Mouse (Mus musculus): Measurements from ENCODE around the gene Sde2. TPM values are rescaled to one million over a fixed set of nuclear protein-coding genes. Genes with fewer than 3 reads are reported as not detected.

Sde2 gene
- polyA plus RNA-seq, 1 experiment = 18.9 TPM

DNA sequence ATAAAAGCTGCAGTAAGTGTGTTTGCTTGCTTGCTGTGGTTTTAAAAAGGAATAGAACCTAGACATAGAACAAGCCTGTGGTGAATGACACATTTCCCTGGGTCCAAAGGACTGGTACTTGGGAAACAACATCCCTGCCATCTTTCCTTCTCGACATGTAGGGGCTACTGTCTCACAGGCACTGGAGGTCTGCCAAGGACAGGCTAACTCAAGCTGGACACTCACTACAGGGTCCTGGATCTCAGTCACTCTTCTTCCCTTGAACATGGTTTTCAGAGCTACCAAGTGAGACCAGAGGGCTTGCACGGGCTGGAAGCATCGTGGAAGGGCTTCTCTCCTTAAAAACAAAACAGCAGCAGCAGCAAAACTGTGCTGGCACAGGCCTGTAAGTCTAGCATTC is 27.2 kb upstream of the Sde2 start:
- TF ChIP-seq GATA1 (IDR thresholded peaks at IDR 0.05; ENCODE audit: low read length) = no peak

DNA sequence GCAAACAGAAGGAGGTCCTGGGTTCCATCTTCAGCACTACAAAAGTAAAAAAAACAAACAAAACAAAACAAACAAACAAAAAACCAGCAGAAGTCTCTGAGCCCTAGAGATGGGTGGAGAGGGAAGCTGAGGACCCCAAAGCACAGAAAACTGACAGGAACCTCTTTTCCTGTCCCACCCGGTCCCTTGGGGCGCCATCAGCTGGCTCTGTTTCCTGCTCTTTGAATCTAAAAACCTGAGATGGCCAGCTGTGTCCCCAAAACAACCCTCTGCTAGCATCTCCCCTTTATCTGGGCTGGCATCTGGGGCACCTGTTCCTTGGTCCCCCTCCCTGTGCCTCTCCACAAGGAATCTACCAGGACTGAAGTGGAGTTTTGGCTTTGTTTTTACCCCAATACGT is 26.2 kb upstream of the Sde2 start:
- no peak for TF ChIP-seq GATA1 (IDR thresholded peaks at IDR 0.05; ENCODE audit: low read length)

DNA sequence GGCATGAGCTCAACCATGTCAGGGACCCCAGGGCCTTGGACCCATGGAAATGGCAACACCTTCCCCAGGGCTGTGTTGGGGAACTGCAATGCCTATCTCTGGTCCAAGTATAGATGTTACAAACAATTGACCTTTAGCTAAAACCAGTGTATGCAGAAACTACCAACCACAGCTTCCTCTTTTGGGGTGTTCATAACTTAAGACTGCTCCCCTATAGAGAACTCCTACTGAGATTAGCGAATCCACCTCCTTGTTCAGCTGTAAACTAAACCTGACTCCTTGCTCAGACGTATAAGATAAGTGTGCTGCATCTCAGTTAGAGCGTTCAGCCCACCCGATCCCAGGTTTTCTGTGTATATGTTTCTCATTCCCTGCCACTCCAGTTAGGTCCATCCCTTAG is 24.3 kb upstream of the Sde2 start:
- TF ChIP-seq GATA1 (IDR thresholded peaks at IDR 0.05; ENCODE audit: low read length) = no peak

GRCm38 (mm10) chr1:180829775-180830174 is 21.2 kb upstream of the Sde2 start:
- TF ChIP-seq GATA1 (IDR thresholded peaks at IDR 0.05; ENCODE audit: low read length) = no peak

DNA sequence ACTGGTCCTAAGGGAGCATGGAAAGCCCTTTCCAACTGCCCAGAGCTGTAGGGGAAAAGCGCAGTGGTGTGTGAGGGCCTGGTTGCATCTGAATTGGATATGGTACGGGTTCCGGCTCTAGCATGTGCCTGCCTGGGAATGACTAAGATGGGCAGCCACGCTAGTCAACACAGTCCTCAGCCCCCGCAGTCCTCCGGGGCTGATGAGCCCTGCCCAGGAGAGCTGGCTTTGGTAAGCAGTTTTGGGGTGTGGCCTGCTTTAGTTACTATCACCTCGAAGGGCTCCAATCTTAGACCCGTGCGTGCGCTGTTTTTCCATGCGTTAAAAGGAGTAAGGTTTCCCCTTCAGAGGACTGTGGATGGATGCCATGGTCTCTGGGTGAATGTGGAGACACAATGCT is 20.8 kb upstream of the Sde2 start:
- TF ChIP-seq GATA1 (IDR thresholded peaks at IDR 0.05; ENCODE audit: low read length) = no peak

DNA sequence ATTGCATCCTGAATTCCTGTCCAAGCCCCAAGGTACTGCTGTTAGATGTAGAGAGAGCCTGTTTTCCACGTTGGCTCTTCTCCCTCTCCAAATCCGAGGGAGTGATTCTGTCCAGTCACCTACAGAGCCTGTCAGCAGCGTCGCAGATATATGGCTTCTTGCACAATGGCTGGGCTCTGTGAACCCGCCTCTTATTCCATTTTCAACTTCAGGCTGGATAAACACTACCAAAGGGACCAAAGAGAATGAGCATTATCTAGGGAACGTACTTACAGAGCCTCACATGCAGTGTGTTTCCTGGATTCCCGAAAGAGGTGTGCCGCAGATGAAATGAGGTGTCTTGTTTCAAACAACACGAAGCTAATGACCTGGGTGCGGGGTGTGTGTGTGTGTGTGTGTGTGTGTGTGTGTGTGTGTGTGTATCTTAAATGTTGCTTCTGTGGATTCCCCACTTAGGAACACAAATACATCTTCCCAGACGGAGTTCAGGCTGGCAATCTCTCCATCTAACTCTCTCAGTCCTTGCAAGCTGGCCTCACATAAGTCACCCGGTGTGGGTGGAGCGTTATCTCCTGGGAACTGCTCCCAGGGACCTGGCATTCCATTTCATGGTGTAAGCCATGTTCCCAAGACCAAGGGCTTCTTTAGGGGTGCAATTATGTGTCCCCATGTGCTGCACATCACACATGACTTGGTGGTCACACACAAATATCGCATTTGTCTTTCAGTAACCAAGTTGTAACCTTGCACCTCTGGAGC is 20.2 kb upstream of the Sde2 start:
- TF ChIP-seq GATA1 (IDR thresholded peaks at IDR 0.05; ENCODE audit: low read length) = no peak

- TF ChIP-seq GATA1 (IDR thresholded peaks at IDR 0.05; ENCODE audit: low read length) = peak; percentile 53
Measured at GRCm38 (mm10) chr1:180835273-180836015, 15.5 kb upstream of the Sde2 start.

DNA sequence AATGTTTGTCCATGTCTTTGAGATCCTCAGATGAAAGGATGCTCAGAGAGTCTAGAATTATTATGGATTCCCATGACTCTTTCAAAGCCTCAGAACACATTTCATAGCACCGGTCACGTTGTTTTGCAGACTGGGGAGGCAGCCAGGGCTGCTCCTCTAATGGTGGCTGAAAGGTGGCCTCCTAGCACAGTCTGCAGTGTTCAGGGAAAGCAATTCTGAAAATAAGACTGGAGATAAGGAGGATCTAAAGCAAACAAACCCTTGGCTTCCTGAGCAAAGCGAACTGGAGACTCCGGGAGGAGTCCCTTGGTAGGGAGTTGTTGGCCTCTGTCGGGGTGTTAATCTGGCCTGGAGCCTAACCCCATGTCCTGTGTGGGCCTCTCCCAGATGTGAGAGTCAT is 13.7 kb upstream of the Sde2 start:
- no peak for TF ChIP-seq GATA1 (IDR thresholded peaks at IDR 0.05; ENCODE audit: low read length)

DNA sequence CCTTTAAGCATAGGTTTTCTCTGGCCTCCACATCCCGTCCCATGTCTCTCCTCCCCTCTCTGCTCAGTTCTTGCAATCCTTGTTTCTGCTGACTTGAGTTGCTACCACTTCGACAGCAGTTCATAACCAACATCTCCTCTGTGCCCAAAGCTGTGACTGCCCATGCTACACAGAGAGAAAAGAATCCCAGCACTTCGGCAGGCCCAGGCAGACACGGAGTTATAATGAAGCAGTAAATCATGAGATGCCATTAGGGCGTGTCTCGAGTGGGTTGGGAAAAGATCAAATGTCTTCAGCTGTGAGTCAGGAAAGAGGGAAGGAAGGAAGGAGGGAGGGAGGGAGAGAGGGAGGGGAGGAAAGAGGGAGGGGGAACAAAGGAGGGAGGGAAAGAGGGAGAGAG is 12.9 kb upstream of the Sde2 start:
- no peak for TF ChIP-seq GATA1 (IDR thresholded peaks at IDR 0.05; ENCODE audit: low read length)

DNA sequence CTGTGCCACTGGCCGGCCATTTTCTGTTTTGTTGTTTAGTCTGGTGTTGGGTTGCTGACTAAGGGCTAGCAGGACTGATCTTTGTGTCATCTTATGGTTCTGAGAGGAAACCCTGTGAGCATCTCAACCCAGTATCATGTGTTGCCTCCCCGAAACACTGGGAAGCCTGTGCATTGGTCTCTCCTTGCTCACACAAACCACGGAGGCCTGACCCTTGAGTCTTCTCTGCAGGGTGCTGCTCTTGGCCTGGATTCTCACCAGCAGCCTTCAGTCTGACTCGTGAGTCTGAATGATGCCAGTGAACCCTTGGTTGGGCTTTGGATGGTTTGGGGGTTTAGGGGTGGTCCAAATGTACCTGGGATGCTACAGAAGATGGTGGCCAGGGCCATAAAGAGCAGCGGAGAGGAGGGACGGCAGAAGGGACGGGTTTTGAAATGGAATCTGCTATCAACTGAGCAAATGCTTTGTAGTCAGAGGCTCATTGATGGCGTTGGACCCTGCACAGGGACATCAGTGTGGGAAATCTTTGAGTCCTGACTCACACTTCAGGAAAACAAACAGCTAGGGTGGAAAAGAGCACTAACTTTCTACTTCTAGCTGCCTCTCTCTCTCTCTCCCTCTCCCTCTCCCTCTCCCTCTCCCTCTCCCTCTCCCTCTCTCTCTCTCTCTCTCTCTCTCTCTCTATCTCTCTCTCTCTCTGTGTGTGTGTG is 11.6 kb upstream of the Sde2 start:
- no peak for TF ChIP-seq GATA1 (IDR thresholded peaks at IDR 0.05; ENCODE audit: low read length)

DNA sequence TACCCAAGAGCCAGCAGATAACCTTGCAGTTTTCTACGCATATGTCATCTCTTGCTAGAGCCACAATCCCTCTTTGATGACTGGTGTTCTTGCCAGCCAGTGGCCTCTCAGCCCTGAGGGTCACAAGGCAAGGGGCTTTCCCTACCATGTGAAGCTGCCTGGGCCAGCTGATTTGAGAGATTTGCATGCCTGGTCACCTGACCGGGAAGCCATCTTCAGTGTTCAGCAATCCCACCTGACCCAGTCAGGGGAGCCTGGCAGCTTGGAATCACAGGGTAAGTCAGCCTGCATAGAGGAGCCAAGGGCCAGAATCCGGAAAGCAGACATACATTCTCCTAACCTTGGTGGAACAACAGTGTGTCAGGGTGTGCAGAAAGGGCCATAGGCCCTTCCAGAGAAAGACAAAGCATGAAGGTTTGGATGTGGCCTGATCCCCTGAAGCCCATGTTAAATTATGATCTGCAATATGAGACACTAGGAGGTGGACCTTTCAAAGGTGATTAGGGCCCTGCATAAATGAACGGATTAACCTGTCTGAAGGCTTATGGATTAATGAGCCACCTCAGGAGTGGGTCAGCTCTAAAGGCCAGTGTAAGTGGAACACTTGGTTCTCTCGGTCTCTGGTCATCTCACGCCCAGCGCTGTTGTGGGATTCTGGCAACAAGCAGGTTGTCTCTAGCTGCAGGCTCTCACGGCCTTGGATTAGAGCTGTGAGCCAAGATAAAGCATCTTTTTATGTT is 9.2 kb upstream of the Sde2 start:
- TF ChIP-seq GATA1 (IDR thresholded peaks at IDR 0.05; ENCODE audit: low read length) = no peak

GRCm38 (mm10) chr1:180848114-180848510 is 2.8 kb upstream of the Sde2 start:
- no peak for TF ChIP-seq GATA1 (IDR thresholded peaks at IDR 0.05; ENCODE audit: low read length)

DNA sequence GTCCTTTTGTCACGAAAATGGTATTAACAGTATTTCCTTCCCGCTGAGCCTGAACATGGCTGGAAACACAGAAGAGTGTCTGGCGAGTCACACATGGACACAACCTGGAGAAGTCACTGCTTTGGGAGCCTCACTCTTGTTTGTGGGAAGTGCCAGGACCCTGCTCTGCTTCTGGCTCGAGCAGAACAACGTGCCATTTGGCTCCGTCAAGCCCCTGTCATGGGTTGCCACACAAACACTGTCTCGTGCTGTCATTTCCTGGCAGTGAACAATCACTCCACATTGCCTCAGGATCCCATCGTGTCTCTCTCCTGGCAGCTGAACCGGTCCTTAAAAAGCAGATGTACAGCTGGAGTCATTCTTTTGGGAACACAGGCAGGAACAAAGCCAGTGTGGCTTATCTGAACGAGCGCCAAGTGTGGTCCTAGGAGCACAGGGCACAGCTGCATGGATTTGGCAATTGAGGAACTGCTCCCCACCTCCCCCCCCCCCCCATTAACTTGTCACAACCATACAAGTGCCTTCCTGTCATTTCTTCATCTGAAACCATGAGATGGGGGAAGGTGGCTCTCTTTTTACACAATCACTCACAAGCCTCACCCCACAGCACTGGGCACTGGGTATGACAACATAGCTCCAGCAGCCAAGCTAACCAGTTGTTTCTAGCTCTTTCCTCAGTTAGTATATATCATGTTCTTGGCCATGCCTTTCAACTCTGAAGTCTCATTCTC is 2.3 kb upstream of the Sde2 start:
- no peak for TF ChIP-seq GATA1 (IDR thresholded peaks at IDR 0.05; ENCODE audit: low read length)

GRCm38 (mm10) chr1:180849701-180850301 is 1.1 kb upstream of the Sde2 start:
- no peak for TF ChIP-seq GATA1 (IDR thresholded peaks at IDR 0.05; ENCODE audit: low read length)

DNA sequence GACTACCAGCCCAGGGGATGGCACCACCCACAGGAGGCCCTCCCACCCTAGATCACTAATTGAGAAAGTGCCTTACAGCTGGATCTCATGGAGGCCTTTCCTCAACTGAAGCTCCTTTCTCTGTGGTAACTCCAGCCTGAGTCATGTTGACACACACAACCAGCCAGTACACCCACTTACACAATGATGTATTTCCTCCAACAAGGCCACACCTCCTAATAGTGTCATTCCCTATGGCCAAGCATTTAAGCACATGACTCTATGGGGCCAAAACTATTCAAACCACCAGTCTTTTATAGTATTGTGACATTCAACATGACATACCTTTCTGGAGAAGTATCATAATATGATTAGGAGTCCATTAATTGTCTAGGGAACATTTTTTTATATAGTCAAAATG is 7.8 kb downstream of the Sde2 start:
- TF ChIP-seq GATA1 (IDR thresholded peaks at IDR 0.05; ENCODE audit: low read length) = no peak

Measured in G1E-ER4 (cell line).